Mouse (Mus musculus): ENCODE measurements around the gene Ciao2a. TPM values are rescaled to one million over a fixed set of nuclear protein-coding genes. Genes with fewer than 3 reads are reported as not detected.

The Ciao2a gene
- polyA plus RNA-seq, 1 experiment from 2014 or later = 61.0 TPM

DNA sequence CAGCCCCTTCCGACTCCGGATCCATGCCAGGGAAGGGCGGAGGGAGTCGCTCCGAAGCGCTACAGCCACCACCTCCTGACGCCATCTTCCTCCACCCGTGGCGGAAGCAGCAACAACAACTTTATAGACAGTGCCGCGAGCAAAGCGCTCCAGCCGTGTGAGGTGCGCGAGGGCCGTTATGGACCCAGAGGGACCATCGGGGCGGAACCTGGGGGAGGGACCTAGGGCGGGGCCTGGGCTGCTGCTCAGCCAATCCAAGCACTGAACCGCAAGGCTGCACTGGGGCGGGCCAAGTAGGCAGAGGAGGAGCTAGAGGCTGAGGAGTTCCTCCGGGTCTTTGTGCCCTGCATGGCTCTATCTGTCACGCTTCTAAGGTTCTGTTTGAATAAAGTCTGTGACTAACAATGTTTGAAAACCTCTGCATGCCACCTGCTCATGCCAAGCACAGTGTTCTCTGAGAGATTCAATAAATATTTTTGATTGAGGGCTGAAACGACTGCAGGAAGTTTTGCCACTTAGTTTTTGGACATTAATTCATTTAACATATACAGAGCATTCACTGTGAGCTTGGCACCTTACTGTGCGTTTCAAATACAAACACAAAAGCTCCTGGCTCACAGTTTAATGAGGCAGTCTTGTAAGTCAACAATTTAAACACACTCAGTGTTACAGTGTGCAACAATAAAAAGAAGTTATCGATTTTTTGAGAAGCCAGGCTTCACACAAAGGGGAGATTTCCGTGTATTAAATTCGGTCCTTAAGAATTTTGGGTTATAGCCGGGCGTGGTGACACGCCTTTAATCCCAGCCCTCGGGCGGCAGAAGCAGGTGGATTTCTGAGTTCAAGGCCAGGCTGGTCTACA lies 1.5 kb upstream of the Ciao2a start:
- ATAC-seq = peak; percentile 98
- Histone ChIP-seq H3K27ac (ENCODE audit: low read length) (peak overlapping the region; percentile 89), H3K36me3 (ENCODE audit: control insufficient read depth, insufficient read depth, low read length) (no peaks in the 10 kb centered on the region), H3K9me3 (replicated peaks; ENCODE audit: control insufficient read depth, low read length, poor library complexity, severe bottlenecking) (no peaks in the 10 kb centered on the region), H3K9ac (ENCODE audit: low read depth, low read length) (peak overlapping the region; percentile 92), H3K4me2 (ENCODE audit: low read length) (peak overlapping the region; percentile 65), H3K4me3 (ENCODE audit: low read depth, low read length) (peak overlapping the region; percentile 84), H3K4me1 (ENCODE audit: control insufficient read depth, insufficient read depth, low read length) (peaks cover 38% of the 10 kb centered on the region), H3K27me3 (ENCODE audit: control insufficient read depth, insufficient read depth, low read depth, low read length) (no peaks in the 10 kb centered on the region)
- 7% methylated on average over 33 of the region's 33 CpGs for WGBS

GRCm38 (mm10) chr9:66125543-66126455 lies 612 bp upstream of the Ciao2a start:
- ATAC-seq = no peak
- no peaks in the 10 kb centered on the region for H3K27me3 ChIP-seq (ENCODE audit: control insufficient read depth, insufficient read depth, low read depth, low read length)
- H3K4me2 ChIP-seq (ENCODE audit: low read length) = peak overlapping the region; percentile 86
- no peak overlapping the region for H3K9ac ChIP-seq (ENCODE audit: low read depth, low read length)
- H3K36me3 ChIP-seq (ENCODE audit: control insufficient read depth, insufficient read depth, low read length) = no peaks in the 10 kb centered on the region
- peaks cover 38% of the 10 kb centered on the region for H3K4me1 ChIP-seq (ENCODE audit: control insufficient read depth, insufficient read depth, low read length)
- H3K4me3 ChIP-seq (ENCODE audit: low read depth, low read length) = peak overlapping the region; percentile 70
- H3K9me3 ChIP-seq (replicated peaks; ENCODE audit: control insufficient read depth, low read length, poor library complexity, severe bottlenecking) = no peaks in the 10 kb centered on the region
- WGBS = 59% methylated on average over 12 of the region's 12 CpGs
- peak overlapping the region; percentile 70 for H3K27ac ChIP-seq (ENCODE audit: low read length)

GRCm38 (mm10) chr9:66127193-66127546 lies 759 bp downstream of the Ciao2a start:
- Histone ChIP-seq H3K36me3 (ENCODE audit: control insufficient read depth, insufficient read depth, low read length) (no peaks in the 10 kb centered on the region), H3K4me1 (ENCODE audit: control insufficient read depth, insufficient read depth, low read length) (peaks cover 36% of the 10 kb centered on the region), H3K27me3 (ENCODE audit: control insufficient read depth, insufficient read depth, low read depth, low read length) (no peaks in the 10 kb centered on the region), H3K4me3 (ENCODE audit: low read depth, low read length) (peak overlapping the region; percentile 70), H3K9ac (ENCODE audit: low read depth, low read length) (peak overlapping the region; percentile 77), H3K9me3 (replicated peaks; ENCODE audit: control insufficient read depth, low read length, poor library complexity, severe bottlenecking) (no peaks in the 10 kb centered on the region), H3K27ac (ENCODE audit: low read length) (peak overlapping the region; percentile 80; the same call in 1 of the 2 replicates), H3K4me2 (ENCODE audit: low read length) (peak overlapping the region; percentile 86)
- ATAC-seq = no peak
- WGBS = 60% methylated on average over 6 of the region's 6 CpGs

- Histone ChIP-seq H3K4me1 (ENCODE audit: control insufficient read depth, insufficient read depth, low read length) (peaks cover 33% of the 10 kb centered on the region), H3K4me2 (ENCODE audit: low read length) (peak overlapping the region; percentile 86; the same call in 1 of the 2 replicates), H3K27ac (ENCODE audit: low read length) (no peak overlapping the region), H3K9me3 (replicated peaks; ENCODE audit: control insufficient read depth, low read length, poor library complexity, severe bottlenecking) (no peaks in the 10 kb centered on the region), H3K27me3 (ENCODE audit: control insufficient read depth, insufficient read depth, low read depth, low read length) (no peaks in the 10 kb centered on the region), H3K4me3 (ENCODE audit: low read depth, low read length) (no peak overlapping the region), H3K9ac (ENCODE audit: low read depth, low read length) (no peak overlapping the region), H3K36me3 (ENCODE audit: control insufficient read depth, insufficient read depth, low read length) (no peaks in the 10 kb centered on the region)
- 94% methylated on average over 4 of the region's 4 CpGs for WGBS
- ATAC-seq = no peak
These were observed 1.5 kb downstream of the Ciao2a start for GRCm38 (mm10) chr9:66127884-66128283.

DNA sequence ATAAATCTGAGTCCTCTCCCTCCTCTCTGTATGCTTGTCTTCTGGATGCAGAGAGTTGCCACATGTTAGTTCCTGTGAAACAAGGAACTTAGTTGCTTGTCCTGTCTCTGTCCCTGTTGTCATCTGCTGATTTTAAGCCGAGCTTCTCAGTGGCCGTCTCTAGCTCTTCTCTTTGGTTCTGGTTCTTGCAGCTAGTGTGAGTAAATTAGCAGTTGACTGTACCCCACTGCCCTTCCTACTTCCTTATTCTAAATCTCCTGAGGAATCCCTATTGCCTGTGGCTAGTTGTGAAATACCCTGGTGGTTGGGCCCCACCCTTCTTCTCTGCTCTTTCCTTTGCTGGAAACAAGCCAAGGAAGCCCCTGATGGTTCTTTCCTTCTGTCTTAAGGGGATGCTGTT lies 5.1 kb downstream of the Ciao2a start:
- no peak overlapping the region for H3K4me2 ChIP-seq (ENCODE audit: low read length)
- 90% methylated on average over 2 of the region's 2 CpGs for WGBS
- no peak overlapping the region for H3K27ac ChIP-seq (ENCODE audit: low read length)
- no peak overlapping the region for H3K9ac ChIP-seq (ENCODE audit: low read depth, low read length)
- H3K4me1 ChIP-seq (ENCODE audit: control insufficient read depth, insufficient read depth, low read length) = peaks cover 13% of the 10 kb centered on the region
- peaks cover 2% of the 10 kb centered on the region; the same call in 1 of the 2 replicates for H3K36me3 ChIP-seq (ENCODE audit: control insufficient read depth, insufficient read depth, low read length)
- H3K9me3 ChIP-seq (replicated peaks; ENCODE audit: control insufficient read depth, low read length, poor library complexity, severe bottlenecking) = no peaks in the 10 kb centered on the region
- no peak overlapping the region for H3K4me3 ChIP-seq (ENCODE audit: low read depth, low read length)
- no peaks in the 10 kb centered on the region for H3K27me3 ChIP-seq (ENCODE audit: control insufficient read depth, insufficient read depth, low read depth, low read length)
- ATAC-seq = no peak

DNA sequence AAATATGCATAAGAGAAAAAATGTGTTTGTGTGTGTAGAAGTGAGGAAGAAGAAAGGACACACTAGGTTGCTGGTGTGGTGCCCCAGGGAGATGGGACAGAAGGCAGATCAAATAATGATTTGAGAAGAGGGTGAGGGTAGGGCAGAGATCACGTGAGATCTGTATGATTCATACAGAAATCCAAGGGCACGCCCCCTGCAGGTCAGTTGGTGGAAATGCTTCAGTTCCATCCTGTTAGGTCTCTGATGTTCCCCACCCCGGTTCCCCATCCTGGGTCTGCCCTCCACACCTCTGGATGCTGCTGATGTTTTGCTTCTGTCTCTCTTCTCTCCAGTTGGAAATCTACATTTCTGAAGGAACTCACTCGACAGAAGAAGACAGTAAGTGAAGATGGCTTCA lies 9.6 kb downstream of the Ciao2a start:
- ATAC-seq = no peak
- Histone ChIP-seq H3K36me3 (ENCODE audit: control insufficient read depth, insufficient read depth, low read length) (peaks cover 17% of the 10 kb centered on the region), H3K9ac (ENCODE audit: low read depth, low read length) (no peak overlapping the region), H3K9me3 (replicated peaks; ENCODE audit: control insufficient read depth, low read length, poor library complexity, severe bottlenecking) (no peaks in the 10 kb centered on the region), H3K4me3 (ENCODE audit: low read depth, low read length) (no peak overlapping the region), H3K27ac (ENCODE audit: low read length) (no peak overlapping the region), H3K27me3 (ENCODE audit: control insufficient read depth, insufficient read depth, low read depth, low read length) (no peaks in the 10 kb centered on the region), H3K4me2 (ENCODE audit: low read length) (no peak overlapping the region), H3K4me1 (ENCODE audit: control insufficient read depth, insufficient read depth, low read length) (no peaks in the 10 kb centered on the region)
- WGBS = 60% methylated on average over 4 of the region's 4 CpGs

- peaks cover 17% of the 10 kb centered on the region for H3K36me3 ChIP-seq (ENCODE audit: control insufficient read depth, insufficient read depth, low read length)
- H3K27ac ChIP-seq (ENCODE audit: low read length) = no peak overlapping the region
- WGBS = 95% methylated on average over 7 of the region's 7 CpGs
- H3K9ac ChIP-seq (ENCODE audit: low read depth, low read length) = no peak overlapping the region
- H3K4me1 ChIP-seq (ENCODE audit: control insufficient read depth, insufficient read depth, low read length) = no peaks in the 10 kb centered on the region
- H3K4me2 ChIP-seq (ENCODE audit: low read length) = no peak overlapping the region
- no peaks in the 10 kb centered on the region for H3K9me3 ChIP-seq (replicated peaks; ENCODE audit: control insufficient read depth, low read length, poor library complexity, severe bottlenecking)
- no peak for ATAC-seq
- no peaks in the 10 kb centered on the region for H3K27me3 ChIP-seq (ENCODE audit: control insufficient read depth, insufficient read depth, low read depth, low read length)
- H3K4me3 ChIP-seq (ENCODE audit: low read depth, low read length) = no peak overlapping the region
These were observed 11.8 kb downstream of the Ciao2a start for GRCm38 (mm10) chr9:66138193-66138592.

GRCm38 (mm10) chr9:66142265-66142664 lies 15.9 kb downstream of the Ciao2a start:
- H3K27ac ChIP-seq (ENCODE audit: low read length) = no peak overlapping the region
- WGBS = 68% methylated on average over 1 of the region's 1 CpGs
- no peak overlapping the region for H3K4me3 ChIP-seq (ENCODE audit: low read depth, low read length)
- H3K4me1 ChIP-seq (ENCODE audit: control insufficient read depth, insufficient read depth, low read length) = no peaks in the 10 kb centered on the region
- no peak overlapping the region for H3K9ac ChIP-seq (ENCODE audit: low read depth, low read length)
- no peaks in the 10 kb centered on the region for H3K27me3 ChIP-seq (ENCODE audit: control insufficient read depth, insufficient read depth, low read depth, low read length)
- H3K36me3 ChIP-seq (ENCODE audit: control insufficient read depth, insufficient read depth, low read length) = peaks cover 15% of the 10 kb centered on the region
- no peaks in the 10 kb centered on the region for H3K9me3 ChIP-seq (replicated peaks; ENCODE audit: control insufficient read depth, low read length, poor library complexity, severe bottlenecking)
- no peak overlapping the region for H3K4me2 ChIP-seq (ENCODE audit: low read length)
- ATAC-seq = no peak

DNA sequence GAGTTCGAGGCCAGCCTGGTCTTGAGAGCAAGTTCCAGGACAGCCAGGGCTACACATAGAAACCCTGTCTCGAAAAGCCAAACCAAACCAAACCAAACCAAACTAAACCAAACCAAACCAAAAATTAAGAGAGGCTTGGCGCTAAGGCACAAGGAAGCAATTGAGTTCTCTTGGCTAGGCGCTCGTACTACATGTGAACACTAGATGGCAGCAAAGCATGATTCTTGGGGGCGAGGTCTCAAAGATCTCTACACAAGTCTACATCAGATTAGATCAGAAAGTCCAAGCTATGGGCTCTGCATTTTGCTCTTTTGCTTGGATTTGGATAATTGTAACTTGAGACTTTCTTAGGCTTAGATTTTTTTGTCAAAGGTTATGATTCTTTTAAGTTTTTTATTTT lies 17.8 kb downstream of the Ciao2a start:
- no peak overlapping the region for H3K27ac ChIP-seq (ENCODE audit: low read length)
- ATAC-seq = peak; percentile 62; the same call in 1 of the 2 replicates

More for the DNA sequence above, 17.8 kb downstream of the Ciao2a start:
- no peak overlapping the region for H3K4me2 ChIP-seq (ENCODE audit: low read length)
- peaks cover 12% of the 10 kb centered on the region for H3K36me3 ChIP-seq (ENCODE audit: control insufficient read depth, insufficient read depth, low read length)
- no peak overlapping the region for H3K4me3 ChIP-seq (ENCODE audit: low read depth, low read length)
- no peaks in the 10 kb centered on the region for H3K27me3 ChIP-seq (ENCODE audit: control insufficient read depth, insufficient read depth, low read depth, low read length)
- WGBS = 5% methylated on average over 6 of the region's 6 CpGs
- H3K9ac ChIP-seq (ENCODE audit: low read depth, low read length) = no peak overlapping the region
- H3K9me3 ChIP-seq (replicated peaks; ENCODE audit: control insufficient read depth, low read length, poor library complexity, severe bottlenecking) = no peaks in the 10 kb centered on the region
- H3K4me1 ChIP-seq (ENCODE audit: control insufficient read depth, insufficient read depth, low read length) = no peaks in the 10 kb centered on the region

Data from midbrain, embryonic 16.5 days (tissue).